Mouse (Mus musculus): Measurements from ENCODE around the gene Sf3a3. TPM values are rescaled to one million over a fixed set of nuclear protein-coding genes. Genes with fewer than 3 reads are reported as not detected.

Gene Sf3a3
- polyA plus RNA-seq, 1 experiment from 2014 or later: 125 TPM

DNA sequence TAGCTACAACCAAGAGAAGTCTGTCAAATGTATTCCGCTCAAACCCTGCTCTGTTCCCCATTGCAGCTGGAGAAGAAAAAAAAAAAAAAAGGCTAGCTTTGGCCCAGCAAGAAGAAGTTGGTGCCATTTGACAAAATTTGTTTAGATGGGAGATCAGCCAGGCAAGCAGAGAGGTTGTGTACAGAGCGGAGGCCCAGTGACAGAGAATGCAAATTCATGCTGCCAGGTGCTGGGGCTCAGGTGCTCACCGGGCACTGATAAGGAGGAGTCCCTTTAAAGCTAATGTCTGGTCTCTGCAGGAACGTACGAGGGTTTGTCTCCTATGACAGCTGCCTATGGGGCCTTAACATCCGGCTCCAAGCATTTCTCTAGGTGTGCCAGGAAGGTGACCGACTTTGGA lies 32.0 kb downstream of the Sf3a3 start:
- H3K36me3 ChIP-seq (ENCODE audit: control insufficient read depth, insufficient read depth, low read length): no peaks in the 10 kb centered on the region
- H3K4me3 ChIP-seq (ENCODE audit: low read length): no peak overlapping the region
- H3K4me1 ChIP-seq (ENCODE audit: control insufficient read depth, insufficient read depth, low read length): peaks cover 11% of the 10 kb centered on the region
- H3K27me3 ChIP-seq (replicated peaks; ENCODE audit: control insufficient read depth, insufficient read depth, low read length): no peaks in the 10 kb centered on the region
- 71% methylated on average over 7 of the region's 7 CpGs for WGBS
- H3K27ac ChIP-seq (ENCODE audit: low read length): no peak overlapping the region
- no peak overlapping the region for H3K9ac ChIP-seq (ENCODE audit: low read depth, low read length)
- H3K4me2 ChIP-seq (ENCODE audit: low read depth, low read length): no peak overlapping the region
- no peaks in the 10 kb centered on the region for H3K9me3 ChIP-seq (ENCODE audit: control insufficient read depth, low read length)
- ATAC-seq: no peak

DNA sequence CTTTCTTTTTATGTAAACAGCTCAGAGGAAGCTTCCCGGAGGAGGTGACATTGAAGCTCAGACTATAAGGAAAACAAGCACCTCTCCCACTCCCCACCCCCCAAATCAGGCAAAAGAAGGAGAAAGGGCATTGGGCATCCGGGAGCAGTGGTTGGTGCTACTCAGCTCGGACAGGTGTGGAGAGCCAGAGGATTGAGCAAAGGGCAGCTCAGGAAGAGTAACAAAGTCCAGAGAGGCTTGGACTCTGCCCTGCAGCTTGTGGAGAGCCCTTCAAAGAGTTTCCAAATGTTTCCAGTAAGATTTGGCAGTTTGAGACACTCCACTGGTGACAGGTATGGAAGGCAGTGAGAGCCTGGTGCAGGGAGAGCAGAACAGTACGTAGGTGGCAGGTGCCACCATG lies 33.3 kb downstream of the Sf3a3 start:
- H3K27ac ChIP-seq (ENCODE audit: low read length): peak overlapping the region; percentile 68
- 47% methylated on average over 4 of the region's 4 CpGs for WGBS
- H3K4me3 ChIP-seq (ENCODE audit: low read length): no peak overlapping the region
- ATAC-seq: peak; percentile 58
- H3K4me2 ChIP-seq (ENCODE audit: low read depth, low read length): 0 out of 2 replicates have a peak overlapping the region, but pooled peaks have one; percentile 21
- H3K9ac ChIP-seq (ENCODE audit: low read depth, low read length): 0 out of 2 replicates have a peak overlapping the region, but pooled peaks have one; percentile 12
- no peaks in the 10 kb centered on the region for H3K9me3 ChIP-seq (ENCODE audit: control insufficient read depth, low read length)
- no peaks in the 10 kb centered on the region for H3K27me3 ChIP-seq (replicated peaks; ENCODE audit: control insufficient read depth, insufficient read depth, low read length)
- peaks cover 17% of the 10 kb centered on the region for H3K4me1 ChIP-seq (ENCODE audit: control insufficient read depth, insufficient read depth, low read length)
- no peaks in the 10 kb centered on the region for H3K36me3 ChIP-seq (ENCODE audit: control insufficient read depth, insufficient read depth, low read length)

DNA sequence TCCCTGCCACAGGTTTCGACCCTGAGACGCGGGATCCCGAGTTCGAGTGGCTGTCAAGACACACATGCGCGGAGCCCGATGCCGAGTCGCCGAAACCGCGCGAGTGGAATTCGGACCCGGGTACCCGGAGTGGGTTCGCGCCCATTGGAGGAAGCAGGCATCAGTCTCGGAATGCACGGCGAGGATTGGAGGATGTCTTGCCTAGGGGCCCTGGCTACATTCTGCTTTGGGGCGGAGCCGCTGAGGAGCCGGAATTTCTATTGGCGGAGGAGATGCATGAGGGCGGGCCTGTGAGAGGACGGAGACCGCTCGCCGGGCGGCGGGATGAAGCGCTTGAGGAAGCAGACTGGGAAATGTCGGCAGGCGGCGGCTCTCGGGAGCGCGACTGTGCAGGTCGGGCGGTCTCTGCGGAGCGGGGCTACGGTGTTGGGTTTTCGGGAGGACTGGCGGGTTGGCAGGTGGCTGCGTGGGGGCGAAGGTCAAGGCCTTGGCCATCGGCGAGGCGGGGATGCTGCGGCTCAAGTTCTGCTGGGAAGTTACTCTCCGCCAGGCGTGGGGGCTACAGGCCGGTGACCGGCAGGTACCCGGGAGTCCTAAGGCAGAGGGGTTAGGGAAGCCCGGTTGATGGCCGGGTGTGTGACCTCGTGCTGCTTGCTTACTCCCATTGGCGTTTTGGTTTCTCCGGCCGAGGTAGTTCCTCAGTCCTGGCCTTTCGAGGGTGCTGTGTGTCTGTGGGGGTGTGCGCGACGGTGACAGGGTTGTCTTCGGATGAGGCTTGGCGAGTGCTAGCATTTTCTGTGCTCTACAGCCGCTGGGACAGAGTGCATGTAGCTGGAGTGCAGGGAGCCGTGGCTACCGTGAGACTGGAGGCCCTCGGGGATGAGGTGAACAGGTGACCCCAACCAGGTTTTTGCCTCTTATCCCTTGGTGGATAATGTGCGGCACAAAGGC lies 37.0 kb downstream of the Sf3a3 start:
- H3K4me1 ChIP-seq (ENCODE audit: control insufficient read depth, insufficient read depth, low read length): peaks cover 20% of the 10 kb centered on the region
- H3K9ac ChIP-seq (ENCODE audit: low read depth, low read length): peak overlapping the region; percentile 76
- H3K4me3 ChIP-seq (ENCODE audit: low read length): peak overlapping the region; percentile 84
- peak overlapping the region; percentile 93 for H3K4me2 ChIP-seq (ENCODE audit: low read depth, low read length)
- WGBS: under 1% methylated on average over 75 of the region's 75 CpGs
- H3K27me3 ChIP-seq (replicated peaks; ENCODE audit: control insufficient read depth, insufficient read depth, low read length): no peaks in the 10 kb centered on the region
- no peaks in the 10 kb centered on the region for H3K36me3 ChIP-seq (ENCODE audit: control insufficient read depth, insufficient read depth, low read length)
- peak overlapping the region; percentile 37; the same call in 1 of the 2 replicates for H3K27ac ChIP-seq (ENCODE audit: low read length)
- no peaks in the 10 kb centered on the region for H3K9me3 ChIP-seq (ENCODE audit: control insufficient read depth, low read length)
- peak; percentile 98 for ATAC-seq

DNA sequence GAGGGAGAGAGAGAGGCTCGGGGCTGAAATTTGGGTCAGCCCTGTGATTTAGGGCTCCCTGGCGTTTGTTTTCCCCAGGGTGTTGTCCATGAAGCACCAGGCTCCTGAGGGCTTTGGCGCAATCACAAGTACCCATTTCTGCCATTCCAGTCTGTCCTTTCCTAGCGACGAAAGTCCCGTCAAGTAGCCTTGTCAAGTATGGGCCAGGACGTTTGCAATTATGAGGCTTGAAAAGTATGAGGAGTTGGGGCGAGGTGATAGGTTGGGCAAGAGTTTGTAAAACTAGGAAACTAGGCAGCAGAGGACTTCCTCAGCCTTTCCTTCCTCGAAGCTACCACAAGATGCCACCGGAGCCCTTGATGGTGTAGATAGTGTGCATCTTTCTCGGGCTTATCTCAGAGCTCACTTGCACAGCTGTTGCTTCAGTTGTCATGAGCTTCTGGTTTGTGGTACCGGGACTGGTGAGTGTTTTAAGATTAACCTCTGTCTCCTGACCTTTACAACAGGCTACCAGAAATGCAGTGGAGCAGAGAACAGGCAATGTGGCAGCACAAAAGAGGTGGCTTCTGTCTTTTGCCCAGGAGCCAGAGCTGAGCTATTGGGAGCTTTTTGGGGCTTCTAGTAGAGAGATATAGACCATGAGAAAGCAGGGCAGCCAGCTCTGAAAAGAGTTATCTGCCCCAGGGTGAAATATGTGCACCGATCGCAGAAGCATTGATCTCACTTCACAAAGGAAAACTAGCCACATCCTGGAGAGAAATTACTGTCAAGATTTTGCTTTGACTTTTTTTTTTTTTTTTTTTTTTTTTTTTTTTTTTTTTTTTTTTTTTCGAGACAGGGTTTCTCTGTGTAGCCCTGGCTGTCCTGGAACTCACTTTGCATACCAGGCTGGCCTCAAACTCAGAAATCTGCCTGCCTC lies 38.0 kb downstream of the Sf3a3 start:
- 23% methylated on average over 15 of the region's 15 CpGs for WGBS
- H3K4me1 ChIP-seq (ENCODE audit: control insufficient read depth, insufficient read depth, low read length): peaks cover 20% of the 10 kb centered on the region
- peak overlapping the region; percentile 84 for H3K4me3 ChIP-seq (ENCODE audit: low read length)
- no peaks in the 10 kb centered on the region for H3K9me3 ChIP-seq (ENCODE audit: control insufficient read depth, low read length)
- no peak for ATAC-seq
- no peak overlapping the region for H3K27ac ChIP-seq (ENCODE audit: low read length)
- peak overlapping the region; percentile 93 for H3K4me2 ChIP-seq (ENCODE audit: low read depth, low read length)
- no peaks in the 10 kb centered on the region for H3K36me3 ChIP-seq (ENCODE audit: control insufficient read depth, insufficient read depth, low read length)
- no peaks in the 10 kb centered on the region for H3K27me3 ChIP-seq (replicated peaks; ENCODE audit: control insufficient read depth, insufficient read depth, low read length)
- H3K9ac ChIP-seq (ENCODE audit: low read depth, low read length): peak overlapping the region; percentile 76

DNA sequence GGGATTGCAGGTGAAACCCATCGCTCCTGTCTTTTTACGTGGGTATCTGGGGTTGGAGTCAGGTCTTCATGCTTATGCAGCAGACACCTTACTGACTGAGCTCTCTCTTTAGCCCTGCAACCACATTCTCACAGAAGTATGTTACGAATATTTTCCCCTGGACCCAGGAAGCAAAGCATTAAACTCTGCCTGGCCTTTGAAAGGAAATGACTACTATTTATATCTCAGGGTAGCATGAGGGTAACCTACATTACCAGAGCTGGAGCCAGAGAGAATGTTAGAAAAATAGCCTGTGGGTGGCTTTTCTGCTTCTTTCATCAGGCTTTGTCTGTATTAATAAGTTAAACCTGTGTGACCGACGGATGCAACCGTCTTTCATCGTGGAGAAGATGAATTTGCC lies 41.0 kb downstream of the Sf3a3 start:
- 43% methylated on average over 7 of the region's 7 CpGs for WGBS
- no peak overlapping the region for H3K9ac ChIP-seq (ENCODE audit: low read depth, low read length)
- H3K27ac ChIP-seq (ENCODE audit: low read length): peak overlapping the region; percentile 29

DNA sequence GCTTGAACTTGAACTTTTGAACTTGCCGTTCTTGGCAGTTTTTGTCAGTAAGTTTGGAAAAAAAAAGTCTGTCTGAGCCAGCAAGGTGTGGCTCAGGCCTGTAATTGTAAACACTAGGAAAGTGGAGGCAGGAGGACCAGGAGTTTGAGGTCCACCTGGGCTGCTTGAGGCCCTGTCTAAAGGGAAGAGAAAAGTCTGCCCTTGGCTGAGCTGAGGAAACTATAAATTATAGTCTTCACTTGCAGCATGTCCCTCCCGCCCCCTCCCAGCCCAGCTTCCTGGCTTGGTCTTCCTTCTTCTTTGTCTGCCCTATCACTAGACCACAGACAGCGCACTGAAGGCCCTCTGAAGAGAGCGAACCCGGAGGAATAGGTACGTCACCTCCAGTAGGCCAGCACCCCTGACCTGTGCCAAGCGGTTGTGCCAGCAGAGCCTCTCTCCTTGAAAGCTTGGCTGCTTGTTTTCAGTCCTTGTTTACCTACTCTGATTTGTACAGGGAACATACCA lies 44.8 kb downstream of the Sf3a3 start:
- H3K9ac ChIP-seq (ENCODE audit: low read depth, low read length): no peak overlapping the region
- peak overlapping the region; percentile 88 for H3K27ac ChIP-seq (ENCODE audit: low read length)
- WGBS: 35% methylated on average over 7 of the region's 7 CpGs
- H3K36me3 ChIP-seq (ENCODE audit: control insufficient read depth, insufficient read depth, low read length): no peaks in the 10 kb centered on the region
- H3K4me3 ChIP-seq (ENCODE audit: low read length): no peak overlapping the region
- peaks cover 12% of the 10 kb centered on the region for H3K4me1 ChIP-seq (ENCODE audit: control insufficient read depth, insufficient read depth, low read length)
- H3K9me3 ChIP-seq (ENCODE audit: control insufficient read depth, low read length): no peaks in the 10 kb centered on the region
- ATAC-seq: peak; percentile 86
- no peaks in the 10 kb centered on the region for H3K27me3 ChIP-seq (replicated peaks; ENCODE audit: control insufficient read depth, insufficient read depth, low read length)
- peak overlapping the region; percentile 15; the same call in 1 of the 2 replicates for H3K4me2 ChIP-seq (ENCODE audit: low read depth, low read length)

More for the DNA sequence above, 41.0 kb downstream of the Sf3a3 start:
- H3K27me3 ChIP-seq (replicated peaks; ENCODE audit: control insufficient read depth, insufficient read depth, low read length): no peaks in the 10 kb centered on the region
- no peak for ATAC-seq
- H3K4me3 ChIP-seq (ENCODE audit: low read length): no peak overlapping the region
- peaks cover 28% of the 10 kb centered on the region for H3K4me1 ChIP-seq (ENCODE audit: control insufficient read depth, insufficient read depth, low read length)
- H3K9me3 ChIP-seq (ENCODE audit: control insufficient read depth, low read length): no peaks in the 10 kb centered on the region
- H3K36me3 ChIP-seq (ENCODE audit: control insufficient read depth, insufficient read depth, low read length): no peaks in the 10 kb centered on the region
- no peak overlapping the region for H3K4me2 ChIP-seq (ENCODE audit: low read depth, low read length)

DNA sequence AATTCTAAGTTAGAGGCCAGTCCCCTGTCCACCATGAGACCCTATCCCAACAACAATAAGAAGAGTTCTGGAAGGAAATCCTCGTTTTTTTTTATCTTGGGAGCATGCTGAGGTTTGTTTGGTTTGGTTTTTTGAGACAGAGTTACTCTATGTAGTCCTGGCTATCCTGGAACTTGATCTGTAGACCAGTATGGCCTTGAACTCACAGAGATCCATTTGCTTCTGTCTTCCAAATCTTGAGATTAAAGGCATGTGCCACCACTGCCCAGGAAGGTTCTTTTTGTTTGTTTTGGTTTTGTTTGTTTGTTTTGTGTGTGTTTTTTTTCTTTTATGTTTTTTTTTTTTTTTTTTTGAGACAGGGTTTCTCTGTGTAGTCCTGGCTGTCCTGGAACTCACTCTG lies 46.6 kb downstream of the Sf3a3 start:
- H3K36me3 ChIP-seq (ENCODE audit: control insufficient read depth, insufficient read depth, low read length): no peaks in the 10 kb centered on the region
- no peaks in the 10 kb centered on the region for H3K9me3 ChIP-seq (ENCODE audit: control insufficient read depth, low read length)
- H3K4me2 ChIP-seq (ENCODE audit: low read depth, low read length): no peak overlapping the region
- no peak overlapping the region for H3K9ac ChIP-seq (ENCODE audit: low read depth, low read length)
- no peak overlapping the region for H3K4me3 ChIP-seq (ENCODE audit: low read length)
- no peak overlapping the region for H3K27ac ChIP-seq (ENCODE audit: low read length)
- WGBS: 55% methylated on average over 1 of the region's 1 CpGs
- no peaks in the 10 kb centered on the region for H3K27me3 ChIP-seq (replicated peaks; ENCODE audit: control insufficient read depth, insufficient read depth, low read length)
- ATAC-seq: no peak
- peaks cover 12% of the 10 kb centered on the region for H3K4me1 ChIP-seq (ENCODE audit: control insufficient read depth, insufficient read depth, low read length)

DNA sequence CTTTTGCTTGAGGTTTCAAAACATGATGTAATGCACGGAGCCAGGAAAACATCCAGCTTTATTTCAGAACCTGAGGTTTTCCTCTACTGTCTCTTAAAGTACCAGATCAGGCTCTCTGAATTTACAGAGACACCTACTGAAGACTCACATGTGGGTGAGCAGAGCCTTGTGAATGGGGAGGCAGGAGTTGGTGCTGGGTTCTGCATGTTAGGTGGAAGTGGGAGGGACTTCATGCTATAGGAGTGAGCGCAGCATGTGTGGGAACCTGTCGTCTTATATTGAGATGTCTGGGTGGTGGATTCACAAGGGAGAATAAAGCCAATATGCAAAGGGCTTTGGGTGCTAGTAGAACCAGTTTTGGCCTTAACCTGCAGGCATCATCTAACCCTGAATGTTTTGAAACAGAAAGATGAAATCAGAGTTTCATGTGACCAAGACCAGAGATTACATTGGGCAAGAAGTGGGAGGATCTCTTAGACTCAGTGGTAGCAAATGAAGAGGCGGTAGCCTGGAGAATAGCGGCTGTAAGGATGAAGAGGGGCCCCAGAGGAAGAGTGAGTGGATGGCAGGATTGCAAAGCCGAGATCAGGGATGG lies 48.4 kb downstream of the Sf3a3 start:
- no peaks in the 10 kb centered on the region for H3K9me3 ChIP-seq (ENCODE audit: control insufficient read depth, low read length)
- H3K9ac ChIP-seq (ENCODE audit: low read depth, low read length): no peak overlapping the region
- WGBS: 85% methylated on average over 6 of the region's 6 CpGs
- ATAC-seq: no peak
- peaks cover 12% of the 10 kb centered on the region for H3K4me1 ChIP-seq (ENCODE audit: control insufficient read depth, insufficient read depth, low read length)
- H3K4me3 ChIP-seq (ENCODE audit: low read length): no peak overlapping the region
- no peaks in the 10 kb centered on the region for H3K36me3 ChIP-seq (ENCODE audit: control insufficient read depth, insufficient read depth, low read length)
- no peak overlapping the region for H3K4me2 ChIP-seq (ENCODE audit: low read depth, low read length)
- H3K27me3 ChIP-seq (replicated peaks; ENCODE audit: control insufficient read depth, insufficient read depth, low read length): no peaks in the 10 kb centered on the region
- no peak overlapping the region for H3K27ac ChIP-seq (ENCODE audit: low read length)
